Mouse (Mus musculus) left cerebral cortex, postnatal 10 days (tissue): ENCODE measurements around the gene Phxr2. TPM values are rescaled to one million over a fixed set of nuclear protein-coding genes. Genes with fewer than 3 reads are reported as not detected.

ENCODE experiments used
- total RNA-seq, 2 experiments: library from RNA; stranded (reverse); gene quantifications; 2 replicates each; pipeline ENCODE4 v1.2.3; 2021

Phxr2 gene
- total RNA-seq, 2 experiments from 2014 or later: not detected

Other genes with a start within 250 kb of the Phxr2 start
- 100 to 1,000 TPM; 655 to 659 TPM for gene Atp2b1, start 211.9 kb downstream of the Phxr2 start, total RNA-seq
- 1 to 10 TPM; 6.6 to 8.2 TPM for gene Poc1b, start 19.3 kb downstream of the Phxr2 start, total RNA-seq
- 1 to 10 TPM; 3.4 to 3.8 TPM for gene Galnt4, start 18.2 kb downstream of the Phxr2 start, total RNA-seq
- gene Dusp6, start 136.9 kb upstream of the Phxr2 start, total RNA-seq: 10 to 100 TPM; 68.8 to 72.4 TPM